Mouse (Mus musculus) adipocyte (in vitro differentiated cells): ENCODE measurements around the gene Nop14.
"Not testable (repeated sequence)": the region's sequence is repeated elsewhere in the genome, so short reads cannot be mapped to it uniquely, and the experiment has no call there.

ENCODE experiments used
- DNase-seq: peaks from one replicate; pipeline ENCODE4 v3.0.0-alpha.2; 2016; ENCODE audit warnings: low spot score

The Nop14 gene

GRCm38 (mm10) chr5:34609966-34610365 lies 50.0 kb downstream of the Nop14 start:
- DNase-seq: no peak

GRCm38 (mm10) chr5:34608226-34608625 lies 51.7 kb downstream of the Nop14 start:
- no peak for DNase-seq

GRCm38 (mm10) chr5:34607100-34607880 lies 52.7 kb downstream of the Nop14 start:
- no peak for DNase-seq

GRCm38 (mm10) chr5:34604576-34604975 lies 55.4 kb downstream of the Nop14 start:
- no peak for DNase-seq

GRCm38 (mm10) chr5:34593202-34593727 lies 66.7 kb downstream of the Nop14 start:
- no peak for DNase-seq

GRCm38 (mm10) chr5:34592666-34593065 lies 67.3 kb downstream of the Nop14 start:
- no peak for DNase-seq

- not testable (repeated sequence) for DNase-seq
These were observed 67.7 kb downstream of the Nop14 start for GRCm38 (mm10) chr5:34592224-34592623.

- DNase-seq: no peak
These were observed 68.5 kb downstream of the Nop14 start for GRCm38 (mm10) chr5:34591388-34592004.

GRCm38 (mm10) chr5:34590702-34591101 lies 69.2 kb downstream of the Nop14 start:
- no peak for DNase-seq

- no peak for DNase-seq
These were observed 69.9 kb downstream of the Nop14 start for GRCm38 (mm10) chr5:34590059-34590458.
